Mouse (Mus musculus): ENCODE results near the gene Ddb1.
A peak's percentile ranks its signal among the peaks of the same experiment; 100 is the strongest.

Ddb1 gene

DNA sequence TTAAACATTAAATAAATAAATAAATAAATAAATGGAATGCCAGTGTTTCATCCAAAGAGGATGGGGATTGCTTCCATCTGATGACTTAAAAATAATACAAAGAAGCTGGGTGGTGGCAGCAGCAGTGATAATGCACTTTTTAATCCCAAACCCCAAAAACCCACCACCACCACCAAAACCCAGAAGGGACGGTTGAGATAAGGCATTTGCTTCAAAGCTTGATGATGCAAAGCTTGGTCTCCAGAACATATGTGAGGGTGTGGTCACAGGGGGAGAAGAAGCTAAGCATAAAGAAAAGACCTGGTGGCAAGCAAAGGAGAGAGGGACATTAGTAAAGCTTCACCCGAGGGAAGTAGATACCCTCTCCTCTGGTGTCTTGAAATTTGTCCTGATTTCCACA is 56.8 kb downstream of the Ddb1 start:
- DNase-seq (ENCODE audit: low spot score in 2 of 2) = no peak

DNA sequence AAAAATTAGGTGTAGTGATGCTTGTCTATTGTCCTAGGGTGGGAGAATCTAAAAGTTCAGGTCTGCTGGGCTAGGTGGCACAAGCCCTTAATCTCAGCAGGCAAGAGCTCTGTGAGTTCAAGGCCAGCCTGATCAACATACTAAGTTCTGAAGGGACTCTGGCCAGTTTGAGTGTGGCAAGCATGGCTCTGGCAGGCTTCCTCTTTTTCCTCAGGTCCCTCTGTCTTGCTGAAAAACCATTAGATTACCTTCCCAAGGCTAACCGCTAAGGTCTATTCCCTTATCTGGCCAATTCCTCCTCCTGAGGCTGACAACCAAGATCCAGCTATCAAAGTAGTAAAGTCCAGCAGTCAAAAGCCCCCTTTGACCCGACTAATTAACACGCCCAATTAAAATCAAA is 57.5 kb downstream of the Ddb1 start:
- DNase-seq (ENCODE audit: low spot score in 2 of 2) = no peak

DNA sequence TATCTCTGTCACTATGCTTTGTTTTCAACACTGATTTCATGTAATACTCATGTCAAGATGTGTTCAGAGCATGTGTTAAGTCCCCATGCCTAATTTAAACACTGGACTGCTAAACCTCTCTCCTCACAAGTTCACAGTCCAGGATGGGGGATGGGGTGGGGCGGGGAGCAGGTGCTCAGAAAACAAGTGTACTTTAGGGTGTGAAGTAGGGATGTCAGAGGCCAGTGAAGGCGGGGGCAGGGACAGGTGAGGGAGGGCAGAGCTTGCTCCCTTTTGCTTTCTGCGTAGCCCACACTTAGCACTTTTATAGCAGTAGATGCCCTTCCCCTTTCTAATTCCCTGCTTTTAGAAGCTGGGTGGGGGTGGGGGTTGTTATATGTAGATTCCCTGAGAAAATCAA is 60.0 kb downstream of the Ddb1 start:
- no peak for DNase-seq (ENCODE audit: low spot score in 2 of 2)

DNA sequence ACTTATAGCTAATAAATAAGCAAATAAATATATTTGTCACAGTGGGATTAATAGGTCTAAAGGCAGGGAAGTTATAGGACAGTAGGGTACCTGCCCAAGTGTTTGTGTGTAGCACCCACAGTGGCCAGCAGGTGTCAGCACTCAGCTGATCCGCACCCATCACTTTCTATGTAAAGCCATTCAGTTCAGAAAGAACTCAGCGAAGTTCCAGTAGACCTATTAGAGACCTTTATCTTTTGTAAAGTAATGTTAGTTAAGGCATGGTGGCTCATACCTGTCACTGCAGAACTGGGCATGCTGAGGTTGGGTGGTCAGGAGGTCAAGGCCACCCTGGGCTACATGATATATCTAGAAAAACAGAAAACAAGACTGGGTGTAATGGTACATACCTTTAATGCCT is 60.4 kb downstream of the Ddb1 start:
- DNase-seq (ENCODE audit: low spot score in 2 of 2) = peak; percentile 63 to 76

DNA sequence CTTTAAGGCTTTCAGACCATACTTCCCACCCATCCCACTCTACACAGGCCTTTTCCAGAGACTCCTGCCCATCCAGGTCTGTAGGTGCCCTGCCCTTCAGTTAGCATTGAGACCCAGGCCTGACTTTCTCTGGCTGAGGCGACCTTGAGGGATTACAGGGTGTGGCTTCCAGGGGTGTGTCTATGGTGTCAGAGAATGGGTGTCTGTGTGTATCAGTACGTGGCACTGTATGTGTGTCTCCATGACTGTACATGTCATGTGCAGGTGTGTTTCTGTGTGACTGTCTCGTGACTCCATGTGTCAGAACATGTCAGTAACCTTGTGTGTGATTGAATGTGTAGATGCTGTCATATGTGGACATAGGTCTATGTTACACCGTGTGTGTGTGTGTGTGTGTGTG is 66.2 kb downstream of the Ddb1 start:
- DNase-seq (ENCODE audit: low spot score in 2 of 2) = no peak

DNA sequence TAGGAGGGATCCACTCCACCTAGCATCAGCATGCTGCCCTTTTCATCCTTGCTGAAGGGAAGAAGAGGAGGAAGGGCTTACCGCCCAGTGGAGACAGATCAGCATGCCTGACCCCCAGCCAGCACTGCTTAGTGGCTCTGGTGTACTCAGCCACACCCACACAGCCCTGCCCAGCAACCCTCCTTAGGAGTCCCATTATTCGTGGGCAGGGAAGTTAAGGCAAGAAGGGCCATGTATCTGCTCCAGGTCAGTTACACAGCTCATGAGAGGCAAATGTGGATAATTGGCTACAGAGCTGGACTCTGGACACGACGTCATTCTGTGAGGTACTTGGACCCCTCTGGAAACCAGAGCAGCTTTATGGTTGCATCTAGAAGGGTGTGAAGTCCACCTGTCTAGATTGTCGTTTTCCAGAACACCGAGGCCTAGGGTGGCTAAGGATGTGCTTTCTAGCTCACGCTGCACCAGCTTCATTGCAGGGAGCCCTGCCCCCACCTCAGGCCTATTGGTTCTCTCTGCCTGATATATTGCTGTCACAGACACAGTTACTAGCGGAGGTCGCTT is 66.8 kb downstream of the Ddb1 start:
- no peak for DNase-seq (ENCODE audit: low spot score in 2 of 2)

DNA sequence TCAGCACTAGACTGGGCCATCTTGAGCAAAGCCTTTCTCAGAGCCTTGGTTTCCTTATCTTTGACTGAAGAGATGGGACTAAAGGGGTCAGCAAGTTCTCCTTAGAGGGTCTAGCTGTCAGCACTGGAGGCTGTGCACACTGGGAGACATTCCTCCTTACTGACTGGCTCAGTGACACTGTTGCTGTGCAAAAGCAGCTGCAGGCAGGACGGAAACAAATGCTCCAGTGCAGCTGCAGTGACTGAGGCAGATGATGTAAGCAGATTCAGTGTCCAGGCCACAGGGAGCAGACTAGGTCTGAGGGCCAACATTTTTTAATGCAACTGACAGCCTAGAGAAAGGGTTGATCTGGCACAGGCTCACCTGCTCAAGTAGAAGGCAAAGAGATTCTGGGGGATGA is 68.1 kb downstream of the Ddb1 start:
- DNase-seq (ENCODE audit: low spot score in 2 of 2) = no peak

DNA sequence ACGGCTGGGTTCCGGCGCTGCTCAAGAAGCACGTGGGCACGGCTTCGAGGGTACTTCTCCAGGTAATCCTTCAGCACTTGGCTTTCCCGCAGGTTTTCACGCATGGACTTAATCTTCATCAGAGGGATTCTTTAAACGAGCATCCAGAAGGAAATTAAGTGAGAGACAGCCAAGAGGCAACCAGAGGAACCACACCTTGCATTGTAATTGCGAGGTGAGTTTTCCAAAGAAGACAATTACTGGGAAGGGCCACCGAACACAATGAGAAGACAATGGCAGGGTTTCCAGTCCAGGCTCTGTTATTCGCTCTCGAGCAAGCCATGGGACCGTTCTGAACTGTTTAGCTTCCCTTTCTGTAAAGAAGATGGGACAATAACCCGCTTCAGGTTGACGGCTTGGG is 71.5 kb downstream of the Ddb1 start:
- no peak for DNase-seq (ENCODE audit: low spot score in 2 of 2)

DNA sequence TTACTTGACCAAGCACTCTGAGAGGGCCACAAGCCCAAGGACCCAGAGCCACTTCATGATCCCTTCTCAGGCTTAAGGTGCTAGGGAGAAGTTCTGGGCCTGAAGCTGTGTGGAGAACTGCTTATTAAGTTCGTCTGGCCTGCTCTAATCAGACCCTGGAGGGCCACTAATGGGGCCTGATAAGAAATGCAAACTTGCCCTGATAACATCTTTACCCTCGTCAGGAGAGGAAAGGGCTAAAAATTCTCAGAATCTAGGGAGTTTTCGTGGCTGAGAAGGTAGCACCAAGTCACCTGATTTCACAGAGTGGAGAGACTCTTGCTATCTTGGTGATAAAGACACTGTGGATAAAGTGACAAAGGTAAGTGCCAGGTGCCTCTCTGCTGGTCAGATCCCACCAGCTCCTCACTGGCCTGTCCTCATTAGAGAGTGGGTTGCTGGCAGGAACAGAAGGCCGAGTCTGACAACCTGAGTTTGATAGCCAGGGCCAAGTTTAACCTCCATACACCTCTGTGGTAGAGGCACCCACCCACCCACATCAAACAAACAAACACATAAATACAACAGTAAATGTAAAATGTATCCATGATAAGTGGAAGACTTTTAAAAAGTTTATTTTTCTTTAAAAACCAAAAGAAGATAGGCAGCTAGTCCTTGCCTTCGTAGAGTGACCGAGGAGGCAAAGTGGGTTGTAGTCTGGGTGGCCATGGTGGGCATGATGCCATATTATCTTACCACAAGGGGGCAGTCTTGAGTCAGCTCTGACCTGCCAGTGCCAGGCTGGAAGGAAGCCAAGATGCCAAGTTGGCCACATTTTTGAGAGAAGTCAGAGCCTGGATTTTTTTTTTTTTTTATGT is 73.0 kb downstream of the Ddb1 start, which contains the start of gene Pga5:
Gene Pga5, minus strand, starts transcription at position 157 of the 857 bp plus-strand sequence.
- peak; percentile 83 to 95 for DNase-seq (ENCODE audit: low spot score in 2 of 2)

DNA sequence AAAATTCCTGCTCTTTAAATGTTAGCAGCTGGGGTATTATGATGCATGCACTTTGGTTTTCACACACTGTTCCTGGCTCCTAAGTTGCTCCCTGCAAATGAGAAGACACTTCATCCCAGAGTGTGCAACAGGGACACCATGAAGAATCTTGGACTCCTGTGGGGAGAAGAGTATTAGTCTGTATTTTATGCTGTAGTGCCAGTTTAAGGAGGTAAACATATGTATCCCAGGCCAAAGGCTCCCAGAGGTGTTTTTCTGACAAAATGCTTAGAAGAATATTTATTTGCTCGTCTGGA is 73.6 kb downstream of the Ddb1 start:
- DNase-seq (ENCODE audit: low spot score in 2 of 2) = no peak

Data from cerebellum, postnatal 4 days (tissue).